Mouse (Mus musculus): ENCODE data around the gene Shmt1. TPM values are rescaled to one million over a fixed set of nuclear protein-coding genes. Genes with fewer than 3 reads are reported as not detected.
"Not testable (repeated sequence)": the region's sequence is repeated elsewhere in the genome, so short reads cannot be mapped to it uniquely, and the experiment has no call there.

Shmt1 gene
- total RNA-seq (2021): 10 to 100 TPM; 11.9 to 13.5 TPM
- long read RNA-seq, experiment 1, transcript Shmt1-201 (12 exons, 2,858 nt): major isoform, 25 of 26 reads
- long read RNA-seq, experiment 1, partial matches to known transcripts: 0 of 26 reads
- long read RNA-seq, experiment 1, other reads (novel, unspliced or antisense): 1 of 26 reads
- long read RNA-seq, experiment 2, transcript Shmt1-201 (12 exons, 2,858 nt): major isoform, 14 of 16 reads
- long read RNA-seq, experiment 2, partial matches to known transcripts: 2 of 16 reads
- long read RNA-seq, experiment 2, other reads (novel, unspliced or antisense): 0 of 16 reads

DNA sequence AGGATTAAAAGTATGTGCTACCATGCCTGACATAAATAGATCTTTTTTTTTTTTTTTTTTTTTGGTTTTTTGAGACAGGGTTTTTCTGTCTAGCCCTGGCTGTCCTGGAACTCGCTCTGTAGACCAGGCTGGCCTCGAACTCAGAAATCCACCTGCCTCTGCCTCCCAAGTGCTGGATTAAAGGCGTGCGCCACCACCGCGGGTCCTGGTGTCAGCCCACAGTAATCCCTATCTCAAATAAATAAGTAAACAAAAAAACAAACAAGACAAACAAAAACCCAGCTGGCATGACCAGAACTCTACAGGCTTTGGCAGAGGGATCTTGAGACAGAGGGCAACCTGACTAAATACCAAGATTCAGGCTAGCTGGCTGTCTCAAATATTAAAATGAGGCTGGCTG lies at the start of gene Shmt1:
Gene Shmt1, minus strand, starts transcription at position 101 of the 400 bp plus-strand sequence.
- DNase-seq: not testable (repeated sequence)

DNA sequence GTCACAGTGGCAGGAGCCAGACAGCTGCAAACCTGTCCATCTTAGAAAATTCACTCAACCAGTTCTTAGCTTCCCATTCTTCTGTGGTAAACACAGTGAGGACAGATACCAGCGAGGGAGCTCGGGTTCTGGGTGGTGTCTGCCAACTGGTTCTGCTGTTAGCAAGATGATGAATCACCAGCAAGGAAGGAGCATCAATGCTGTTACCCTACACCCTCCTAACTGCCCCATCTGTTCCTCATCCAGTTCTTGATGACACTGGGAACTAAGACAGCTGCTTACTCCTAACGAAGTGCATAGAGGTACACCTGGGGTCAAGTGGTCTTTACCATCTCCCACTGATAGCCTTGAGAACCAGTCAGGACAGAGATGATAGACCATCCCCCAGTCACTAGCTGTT lies 45.1 kb upstream of the Shmt1 start:
- no peak for DNase-seq

DNA sequence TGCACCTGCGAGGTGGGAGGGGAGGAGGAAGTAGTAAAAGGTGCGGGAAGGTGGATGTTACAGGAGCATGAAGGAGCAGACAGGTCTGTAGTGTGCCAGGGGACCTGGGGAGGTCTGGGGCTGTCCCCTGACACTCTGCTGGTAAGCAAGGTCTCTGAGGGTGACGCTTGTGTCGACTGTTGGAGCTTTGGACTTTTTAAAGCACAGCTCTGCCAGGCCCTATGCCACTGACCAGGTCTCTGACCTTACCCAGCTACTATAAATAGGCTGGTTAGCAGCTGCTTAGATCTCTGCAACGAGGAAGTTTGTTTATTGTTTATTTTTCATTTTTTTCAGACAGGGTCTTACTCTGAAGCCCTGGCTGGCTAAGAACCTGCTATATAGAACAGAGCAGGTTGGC lies 33.9 kb upstream of the Shmt1 start:
- no peak for DNase-seq

DNA sequence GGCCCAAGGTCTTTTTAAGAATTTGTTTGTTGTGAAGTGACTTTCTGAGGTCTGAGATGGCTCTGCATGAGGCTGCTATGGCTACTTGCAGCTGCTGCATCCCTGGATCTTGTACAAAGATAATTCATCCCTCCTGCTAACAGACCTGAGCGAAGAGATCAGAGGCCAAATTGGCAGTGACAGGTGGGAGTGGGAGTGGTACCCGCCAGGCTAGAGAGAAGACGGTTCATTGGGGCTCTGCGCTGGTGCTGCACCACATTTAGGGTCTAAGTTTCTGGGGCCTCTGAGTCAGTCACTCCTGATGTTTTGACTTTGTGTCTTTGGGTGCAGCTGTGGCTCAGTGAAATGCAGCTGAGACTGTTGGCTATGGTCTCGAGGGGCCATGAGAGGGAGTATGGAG lies 31.9 kb upstream of the Shmt1 start:
- DNase-seq: no peak

DNA sequence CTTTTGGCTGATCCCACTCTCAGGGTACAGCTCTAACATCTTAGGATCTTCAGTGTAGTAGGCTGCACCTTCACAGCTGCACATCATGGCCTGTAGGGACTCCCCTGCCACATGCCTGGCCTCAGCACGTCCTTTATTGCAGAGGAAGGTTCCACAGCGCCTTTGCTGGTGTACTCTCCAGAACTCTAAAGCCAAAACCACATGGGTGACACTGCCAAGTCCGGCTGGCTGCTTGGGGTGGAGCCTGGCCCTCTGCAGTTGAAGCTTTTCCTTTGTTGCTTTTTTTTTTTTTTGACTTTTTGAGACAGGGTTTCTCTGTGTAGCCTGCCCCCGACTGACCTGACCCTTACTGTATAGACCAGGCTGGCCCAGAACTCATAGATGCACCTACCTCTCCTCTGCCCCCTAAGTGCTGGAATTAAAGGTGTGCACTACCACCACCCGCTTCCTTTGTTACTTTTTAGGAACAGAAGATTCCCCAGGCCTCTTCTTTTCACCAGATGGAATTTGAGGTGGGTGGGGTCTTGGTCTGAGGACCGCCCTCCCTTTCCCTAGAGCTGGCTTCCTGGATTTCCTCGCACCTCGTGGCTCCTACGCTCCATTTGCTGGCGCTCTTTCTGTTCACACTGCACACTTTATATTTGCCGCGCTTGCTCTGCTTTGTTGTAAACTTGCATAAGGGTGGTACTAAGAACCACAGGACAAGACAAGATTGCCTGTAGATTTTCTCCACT lies 30.1 kb upstream of the Shmt1 start:
- no peak for DNase-seq

DNA sequence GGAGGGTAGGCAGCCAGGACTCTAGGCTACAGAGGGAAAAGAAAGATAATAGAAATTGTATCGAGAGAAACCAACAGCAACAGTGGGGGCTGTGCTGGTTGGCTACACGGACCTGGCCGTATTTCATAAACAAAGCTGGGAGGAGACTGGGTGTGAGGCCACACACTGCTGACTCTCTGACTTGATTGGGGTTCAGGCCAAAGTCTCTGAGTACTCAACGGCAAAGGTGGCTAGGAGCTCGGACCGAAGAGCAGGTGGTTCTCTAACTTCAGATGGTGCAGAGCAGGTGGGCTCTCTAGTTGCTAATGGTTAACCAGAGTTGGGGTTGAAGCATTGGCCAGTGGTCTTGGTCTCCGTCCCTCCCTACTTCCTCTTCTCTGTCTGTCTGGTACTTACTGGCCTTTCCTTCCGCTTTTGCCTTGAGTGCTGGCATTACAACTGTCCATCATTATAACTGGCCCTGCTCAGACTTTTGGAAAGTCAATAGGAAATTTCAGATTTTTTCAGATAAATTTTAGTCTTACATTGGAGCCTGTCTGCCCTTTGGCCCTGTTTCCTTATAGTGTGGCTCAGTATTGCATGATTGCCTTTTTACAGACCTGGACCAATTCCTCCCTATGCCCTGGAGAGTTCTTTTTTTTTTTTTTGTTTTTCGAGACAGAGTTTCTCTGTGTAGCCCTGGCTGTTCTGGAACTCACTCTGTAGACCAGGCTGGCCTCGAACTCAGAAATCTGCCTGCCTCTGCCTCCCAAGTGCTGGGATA lies 26.3 kb upstream of the Shmt1 start:
- no peak for DNase-seq

DNA sequence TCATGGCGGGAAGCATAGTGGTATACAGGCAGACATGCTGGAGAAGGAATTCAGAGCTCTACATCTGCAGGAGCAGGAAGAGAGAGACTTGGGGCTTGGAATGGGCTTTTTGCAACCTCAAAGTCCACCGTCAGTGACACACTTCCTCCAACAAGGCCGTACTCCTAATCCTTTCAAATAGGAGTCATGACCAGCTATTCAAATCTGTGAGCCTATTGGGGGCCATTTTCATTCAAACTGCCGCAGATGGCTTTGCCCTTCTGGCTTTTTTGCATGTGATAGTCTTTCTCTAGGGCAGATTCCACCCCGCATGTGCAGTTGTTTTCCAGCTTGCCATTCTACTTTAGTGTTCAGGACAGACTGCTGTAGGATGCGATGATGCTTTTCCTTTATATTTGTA lies 25.4 kb upstream of the Shmt1 start:
- DNase-seq: no peak

DNA sequence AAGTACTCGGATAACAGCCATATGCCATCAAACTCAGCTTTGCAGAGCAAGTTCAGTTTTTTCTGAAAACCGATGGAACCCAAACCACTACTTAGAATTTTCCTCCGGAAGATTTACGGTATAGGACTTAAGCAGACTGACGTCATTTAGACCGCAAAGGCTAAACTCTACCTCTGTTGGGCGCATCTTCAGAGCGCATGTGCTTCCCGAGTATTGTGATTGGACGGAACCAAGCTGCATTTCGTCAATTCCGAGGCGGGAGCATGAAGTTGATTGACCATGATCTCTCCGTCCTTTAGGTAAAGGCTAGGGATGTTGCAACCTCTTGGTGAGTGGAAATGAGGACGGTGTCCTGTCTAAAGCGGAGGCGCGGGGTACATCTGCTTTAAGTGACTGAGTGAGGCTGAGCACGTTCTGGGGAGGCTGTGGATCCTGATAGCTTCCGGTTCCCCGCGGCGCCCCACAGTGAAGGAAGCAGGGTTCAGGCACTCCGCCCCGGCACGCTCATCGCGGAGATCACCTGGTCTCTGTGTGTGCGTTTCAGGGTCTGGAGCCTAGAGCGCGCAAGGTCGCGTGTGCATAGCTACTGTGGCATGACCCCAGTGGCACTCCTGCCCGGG lies 19.0 kb upstream of the Shmt1 start, which contains the start of gene Dhrs7b:
Gene Dhrs7b, plus strand, starts transcription at position 199 of the 620 bp plus-strand sequence.
- DNase-seq: peak; percentile 92 to 95

DNA sequence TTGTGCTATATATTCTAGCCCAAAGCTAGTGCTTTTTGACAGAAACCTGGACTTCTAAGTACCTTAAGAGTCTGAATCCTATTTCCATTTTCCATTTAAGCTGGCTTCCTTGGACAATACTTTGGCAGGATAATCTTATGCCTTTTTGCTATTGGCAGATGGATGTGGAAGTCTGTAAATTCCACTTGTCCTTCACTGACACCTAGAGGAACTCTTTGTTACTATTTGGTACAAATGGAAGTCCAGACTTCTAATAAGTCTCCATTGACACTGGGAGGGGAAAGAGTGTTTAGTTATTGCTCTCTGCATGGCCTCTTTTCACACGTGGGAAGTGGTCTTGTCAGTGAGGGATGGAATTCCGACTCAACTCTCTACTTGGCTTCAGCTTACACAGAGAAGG lies 17.4 kb upstream of the Shmt1 start:
- DNase-seq: no peak

DNA sequence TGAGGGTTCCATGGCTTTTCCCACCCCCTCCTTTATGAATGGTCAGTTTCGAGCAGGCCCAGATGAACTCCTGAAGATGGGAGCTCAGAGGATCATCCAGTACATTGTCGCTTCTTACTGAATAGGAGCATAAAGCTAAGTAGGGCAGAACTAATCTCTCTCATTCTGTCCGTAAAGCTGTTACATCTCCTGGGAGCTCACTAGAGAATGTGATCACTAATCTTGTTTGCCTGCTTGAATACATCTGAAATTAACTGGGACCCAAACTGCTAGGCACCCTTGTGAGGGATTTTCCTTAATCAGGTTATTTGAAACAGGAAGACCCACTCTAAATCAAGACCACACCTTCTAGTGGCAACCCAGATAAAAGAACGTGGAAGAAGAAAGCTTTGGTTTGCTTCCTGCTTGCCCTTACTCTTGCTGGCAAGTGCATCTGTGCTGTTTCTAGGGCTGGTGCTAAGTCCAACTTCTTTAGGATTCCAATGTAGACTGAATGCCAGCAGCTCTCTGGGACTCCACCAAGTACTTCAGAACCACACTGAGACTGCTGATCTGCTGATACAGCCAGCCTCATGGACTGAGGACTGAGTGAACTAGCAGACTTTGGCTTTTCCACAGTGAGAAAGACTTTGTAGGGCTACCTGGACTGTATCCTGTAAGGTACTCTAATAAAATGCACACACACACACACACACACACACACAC lies 15.9 kb upstream of the Shmt1 start:
- no peak for DNase-seq

DNA sequence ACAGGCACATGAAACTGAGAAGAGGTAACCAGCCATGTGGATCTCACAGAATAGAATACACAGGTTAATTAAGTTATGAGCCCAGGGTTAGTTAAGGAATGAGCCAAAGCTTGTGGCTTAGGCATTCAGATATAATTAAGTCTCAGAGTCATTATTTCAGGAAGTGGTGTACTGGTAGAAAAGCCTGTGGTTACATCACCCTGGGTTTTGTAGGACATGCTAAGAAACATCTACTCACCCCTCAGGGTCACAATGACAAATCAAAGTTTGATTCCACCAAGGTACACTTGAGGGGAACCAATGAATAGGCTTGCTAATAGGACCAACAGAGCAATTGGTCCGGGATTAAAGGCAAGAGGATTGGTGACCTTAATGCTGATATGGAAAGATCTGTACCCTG lies 15.2 kb upstream of the Shmt1 start:
- DNase-seq: no peak

DNA sequence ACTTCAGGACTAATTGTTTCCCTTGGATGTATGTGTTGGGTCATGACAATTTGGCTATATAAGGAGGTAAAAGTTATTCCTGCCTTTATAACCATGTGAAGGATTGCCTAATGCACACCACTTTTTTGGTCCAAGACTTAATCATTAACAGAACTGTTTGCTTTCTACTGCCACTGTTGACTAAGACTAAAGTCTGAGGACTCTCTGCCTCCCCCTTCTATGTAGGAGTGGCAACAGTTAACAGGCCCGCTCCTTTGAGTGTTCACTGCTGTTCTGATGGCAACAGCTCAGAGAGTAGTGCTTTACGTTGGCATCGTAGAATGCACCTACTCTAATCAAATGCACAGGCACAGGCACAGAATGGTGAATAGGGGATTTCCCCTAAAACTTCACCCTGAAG lies 13.7 kb upstream of the Shmt1 start:
- no peak for DNase-seq

DNA sequence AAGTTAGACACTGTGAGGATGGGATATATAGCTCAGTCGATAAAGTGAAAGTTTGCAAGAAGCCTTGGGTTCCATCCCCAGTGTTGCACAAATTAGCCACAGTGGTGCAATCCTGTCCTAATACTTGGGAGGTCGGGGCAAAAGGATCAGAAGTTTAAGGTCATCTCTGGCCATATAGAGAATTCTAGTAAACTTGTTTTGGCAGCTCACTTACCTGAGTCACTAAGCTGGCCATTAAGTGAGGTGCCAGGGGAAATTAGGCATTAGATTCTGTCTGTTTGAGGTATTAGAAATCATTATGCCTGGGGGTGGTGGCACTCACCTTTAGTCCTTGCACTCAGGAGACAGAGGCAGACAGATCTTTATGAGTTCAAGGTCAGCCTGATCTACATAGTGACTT lies 12.3 kb upstream of the Shmt1 start:
- DNase-seq: no peak

DNA sequence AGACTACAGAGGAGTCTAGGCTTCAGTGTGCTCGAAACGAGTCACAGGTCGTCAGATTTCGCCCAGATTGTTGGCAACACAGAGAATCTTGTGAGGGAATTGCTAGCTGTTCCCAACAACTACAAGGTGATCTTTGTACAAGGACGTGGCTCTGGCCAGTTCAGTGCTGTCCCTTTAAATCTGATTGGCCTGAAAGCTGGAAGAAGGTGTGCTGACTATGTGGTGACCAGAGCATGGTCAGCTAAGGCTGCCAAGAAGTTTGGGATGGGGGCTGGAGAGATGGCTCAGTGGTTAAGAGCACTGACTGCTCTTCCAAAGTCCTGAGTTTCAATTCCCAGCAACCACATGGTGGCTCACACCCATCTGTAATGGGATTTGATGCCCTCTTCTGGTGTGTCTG lies 4.9 kb upstream of the Shmt1 start:
- DNase-seq: no peak

DNA sequence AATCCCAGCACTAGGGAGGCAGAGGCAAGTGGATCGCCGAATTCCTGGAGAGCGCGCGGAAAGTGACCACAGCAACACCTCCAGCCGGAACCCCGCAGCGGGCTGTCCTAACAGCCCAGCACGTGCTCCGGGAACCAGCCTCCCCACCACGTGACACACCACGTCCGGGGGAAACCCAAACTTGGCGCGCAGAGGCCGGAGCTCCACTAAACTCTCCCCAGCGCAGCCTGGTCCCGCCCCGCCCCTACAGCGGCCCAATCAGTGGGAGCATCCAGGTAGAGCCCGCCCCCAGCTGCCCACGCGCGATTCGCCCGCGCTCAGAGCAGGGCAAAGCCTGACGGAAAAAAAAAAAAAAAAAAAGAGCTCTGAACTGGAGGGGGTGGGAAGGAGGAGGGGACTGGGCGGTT lies 461 bp downstream of the Shmt1 start:
- DNase-seq: peak; percentile 93 to 97

DNA sequence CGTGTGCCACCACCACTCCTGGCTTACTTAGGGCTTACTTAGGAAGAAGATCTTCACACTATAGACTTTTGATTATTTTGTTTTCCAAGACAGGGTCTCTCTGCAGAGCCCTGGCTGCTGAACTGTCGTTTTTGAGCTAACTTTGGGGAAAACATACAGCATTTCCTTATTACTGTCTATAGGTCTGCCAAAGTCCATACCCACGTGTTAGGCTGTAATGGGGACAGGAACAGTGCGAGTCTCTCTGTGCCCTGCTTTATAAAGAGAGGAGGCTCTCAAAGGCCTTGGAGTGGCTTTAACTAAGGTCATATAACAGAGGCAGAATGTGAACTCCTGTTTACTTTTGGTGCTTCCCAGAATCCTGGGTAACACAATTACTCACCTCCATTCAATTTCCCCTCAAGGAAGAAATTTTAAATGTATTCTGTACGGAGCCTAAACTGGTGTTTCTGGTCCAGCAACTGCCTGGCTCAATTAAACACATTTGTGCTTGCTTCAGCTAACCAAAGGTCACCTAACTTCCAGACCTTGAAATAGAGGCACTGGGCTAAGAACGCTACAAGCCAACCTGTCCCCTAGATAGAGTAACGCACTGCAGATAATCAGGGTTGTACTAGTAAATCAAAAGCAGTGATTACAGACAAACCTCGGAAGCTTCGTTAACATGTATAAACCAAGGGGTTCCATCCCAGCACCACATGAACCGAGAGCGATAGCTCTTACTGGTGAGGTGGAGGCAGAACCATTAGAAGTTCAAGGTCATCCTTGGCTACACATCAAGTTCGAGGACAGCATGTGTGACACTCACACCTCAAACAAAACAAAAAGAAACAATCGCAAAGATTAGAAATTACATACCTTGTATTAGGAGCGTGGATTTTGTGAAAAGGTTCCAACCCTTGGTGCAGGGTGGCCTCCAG lies 1.2 kb downstream of the Shmt1 start:
- peak in 1 of 2 experiments; percentile 20 for DNase-seq

DNA sequence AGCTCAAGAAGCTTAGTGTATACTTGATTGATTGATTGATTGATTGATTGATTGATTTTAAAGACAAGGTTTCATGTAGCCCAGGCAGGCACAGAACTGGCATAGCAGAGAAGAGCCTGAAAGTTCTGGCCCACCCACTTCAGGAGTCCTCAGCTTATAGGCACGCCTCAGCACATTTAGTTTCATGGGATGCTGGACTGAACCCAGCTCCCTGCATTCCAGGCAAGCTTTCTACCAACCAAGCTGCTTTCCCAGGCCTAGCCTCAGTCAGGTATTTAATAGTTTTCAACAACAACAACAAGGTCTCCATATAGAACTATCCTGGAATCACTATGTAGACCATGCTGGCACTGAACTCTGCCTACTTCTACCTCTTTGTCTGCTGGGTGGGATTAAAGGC lies 2.0 kb downstream of the Shmt1 start:
- DNase-seq: no peak

DNA sequence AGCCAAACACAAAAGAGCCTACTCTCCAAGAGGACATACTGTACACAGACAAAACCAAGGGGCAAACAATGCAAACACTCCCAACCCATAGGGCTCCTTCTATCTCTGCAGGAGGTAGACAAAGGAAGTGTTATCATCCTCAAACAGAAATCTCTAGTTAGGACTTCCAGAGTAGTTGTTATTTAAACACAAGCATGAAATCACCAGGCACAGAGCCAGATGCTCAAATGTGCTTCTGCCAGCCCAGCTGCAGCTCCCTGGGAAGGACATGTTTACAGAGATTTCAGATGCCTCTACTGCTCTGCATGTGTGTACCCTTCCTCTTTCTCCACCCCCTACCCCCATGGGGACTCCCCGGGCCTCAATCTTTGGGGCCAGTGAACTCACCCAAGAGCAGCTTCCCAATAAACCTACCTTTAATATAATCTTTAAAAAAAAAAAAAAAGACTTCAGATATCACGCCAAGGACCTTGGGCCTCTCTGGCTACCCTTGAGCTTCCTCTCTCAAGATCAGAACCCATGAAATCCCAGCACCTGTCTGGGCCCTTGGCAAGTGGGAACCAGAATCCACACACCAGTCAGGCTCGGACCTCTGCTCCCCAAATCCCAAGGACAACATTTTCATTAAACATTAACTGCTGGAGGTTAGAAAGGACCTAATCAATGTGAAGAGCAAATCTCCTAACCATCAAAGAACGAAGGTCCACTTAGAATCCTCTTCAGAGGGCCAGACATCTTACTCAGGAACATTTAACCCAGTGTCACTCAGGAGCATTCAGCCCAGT lies 3.0 kb downstream of the Shmt1 start:
- DNase-seq: peak; percentile 57 to 65

DNA sequence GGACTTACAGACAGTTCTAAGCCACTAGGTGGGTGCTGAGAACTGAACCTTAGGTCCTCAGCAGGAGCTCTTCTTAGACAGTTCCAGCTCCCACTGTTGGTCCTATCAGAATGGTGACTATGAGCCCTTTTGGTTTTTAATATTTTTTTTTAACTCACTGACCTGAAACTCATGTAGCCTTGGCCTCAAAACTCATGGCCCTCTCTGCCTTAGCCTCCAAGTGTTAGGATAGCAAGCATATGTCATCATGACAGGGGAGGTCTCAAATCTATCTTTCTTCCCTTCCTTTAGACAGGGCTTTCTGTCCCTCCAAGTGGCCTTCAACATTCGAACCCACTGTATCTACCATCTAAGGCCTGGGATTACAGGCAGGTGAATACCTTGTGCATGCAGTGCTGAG lies 10.6 kb downstream of the Shmt1 start:
- DNase-seq: no peak

DNA sequence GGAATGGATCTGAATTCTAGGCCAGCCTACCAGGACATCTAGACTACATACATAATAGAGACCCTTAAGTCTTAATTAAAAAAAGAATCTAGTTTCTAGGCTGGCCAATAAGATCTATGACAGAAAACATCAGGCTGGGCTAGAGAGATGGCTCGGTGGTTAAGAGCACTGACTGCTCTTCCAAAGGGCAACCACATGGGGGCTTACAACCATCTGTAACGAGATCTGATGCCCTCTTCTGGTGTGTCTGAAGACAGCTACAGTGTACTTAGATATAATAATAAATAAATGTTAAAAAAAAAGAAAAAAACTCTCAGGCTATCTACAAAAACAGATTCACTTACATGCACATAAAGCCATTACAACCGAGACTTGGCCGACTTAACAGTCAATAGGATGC lies 11.5 kb downstream of the Shmt1 start:
- no peak for DNase-seq
